Mouse (Mus musculus): ENCODE results near the gene Idh3a. TPM values are rescaled to one million over a fixed set of nuclear protein-coding genes. Genes with fewer than 3 reads are reported as not detected.
A peak's percentile ranks its signal among the peaks of the same experiment; 100 is the strongest.

The Idh3a gene
- total RNA-seq, 1 experiment from 2014 or later = 86.3 TPM

- ATAC-seq (replicated peaks; ENCODE audit: low read depth, poor library complexity, severe bottlenecking) = peak; percentile 83
These were observed 56.4 kb downstream of the Idh3a start for GRCm38 (mm10) chr9:54642556-54642955.

- ATAC-seq (replicated peaks; ENCODE audit: low read depth, poor library complexity, severe bottlenecking) = no peak
These were observed 57.0 kb downstream of the Idh3a start for GRCm38 (mm10) chr9:54643179-54643578.

GRCm38 (mm10) chr9:54645530-54645929, 59.4 kb downstream of the Idh3a start:
- ATAC-seq (replicated peaks; ENCODE audit: low read depth, poor library complexity, severe bottlenecking) = no peak

- no peak for ATAC-seq (replicated peaks; ENCODE audit: low read depth, poor library complexity, severe bottlenecking)
These were observed 60.1 kb downstream of the Idh3a start for GRCm38 (mm10) chr9:54646252-54646651.

- ATAC-seq (replicated peaks; ENCODE audit: low read depth, poor library complexity, severe bottlenecking) = no peak
These were observed 61.3 kb downstream of the Idh3a start for GRCm38 (mm10) chr9:54647456-54647855.

- ATAC-seq (replicated peaks; ENCODE audit: low read depth, poor library complexity, severe bottlenecking) = no peak
These were observed 63.2 kb downstream of the Idh3a start for GRCm38 (mm10) chr9:54649360-54649759.

- no peak for ATAC-seq (replicated peaks; ENCODE audit: low read depth, poor library complexity, severe bottlenecking)
These were observed 66.6 kb downstream of the Idh3a start for GRCm38 (mm10) chr9:54652778-54653177.

Other genes with a start within 250 kb of the Idh3a start
- gene Dmxl2, start 84.7 kb upstream of the Idh3a start, total RNA-seq (2017) = 3.2 and 7.7 TPM in 2 replicates
- not detected in 2 replicates for gene Sh2d7, start 47.4 kb upstream of the Idh3a start, total RNA-seq (2017)
- gene Cib2, start 26.1 kb upstream of the Idh3a start, total RNA-seq (2017) = not detected in 2 replicates
- not detected in 2 replicates for gene Acsbg1, start 75.5 kb downstream of the Idh3a start, total RNA-seq (2017)
- gene Dnaja4, start 112.5 kb downstream of the Idh3a start, total RNA-seq (2017) = 3.8 and 6.7 TPM in 2 replicates
- gene Wdr61, start 148.2 kb downstream of the Idh3a start, total RNA-seq (2017) = 98.2 and 105 TPM in 2 replicates
- not detected in 2 replicates for gene Crabp1, start 178.4 kb downstream of the Idh3a start, total RNA-seq (2017)